Mouse (Mus musculus) hindbrain, embryonic 11.5 days (tissue): ENCODE results near the gene Phf23. TPM values are rescaled to one million over a fixed set of nuclear protein-coding genes. Genes with fewer than 3 reads are reported as not detected.
A peak's percentile ranks its signal among the peaks of the same experiment; 100 is the strongest.

ENCODE experiments used
- ATAC-seq: fragments of 200-750 bp; cut with Nextera tagmentation; 2 replicates; pipeline ENCODE4 v1.8.0; 2017; ENCODE audit warnings: mild to moderate bottlenecking, moderate TSS enrichment, moderate library complexity; ENCODE audit not compliant: low FRiP score
- DNase-seq: peaks from one replicate; pipeline ENCODE4 v3.0.0-alpha.2; 2015; ENCODE audit warnings: low spot score
- H3K27ac ChIP-seq: fragments of 300-500 bp; sonication (generic); 2 replicates; pipeline ENCODE4 v1.5.1; 2014; ENCODE audit warnings: mild to moderate bottlenecking, low read depth, low read length
- H3K27me3 ChIP-seq: fragments of 300-500 bp; sonication (generic); 2 replicates; pipeline ENCODE4 v1.6.1; 2014; ENCODE audit warnings: mild to moderate bottlenecking, low read length, moderate library complexity, mixed read lengths; ENCODE audit not compliant: control insufficient read depth, insufficient read depth
- H3K36me3 ChIP-seq: fragments of 300-500 bp; sonication (generic); 2 replicates; pipeline ENCODE4 v1.6.1; 2014; ENCODE audit warnings: mild to moderate bottlenecking, low read length, moderate library complexity, mixed read lengths; ENCODE audit not compliant: control insufficient read depth, insufficient read depth
- H3K4me1 ChIP-seq: fragments of 300-500 bp; sonication (generic); replicated peaks from 2 replicates; pipeline ENCODE4 v1.6.1; 2014; ENCODE audit warnings: low read length, mixed read lengths; ENCODE audit not compliant: control insufficient read depth, insufficient read depth
- H3K4me2 ChIP-seq: fragments of 300-500 bp; sonication (generic); replicated peaks from 2 replicates; pipeline ENCODE4 v1.6.1; 2014; ENCODE audit warnings: mild to moderate bottlenecking, low read depth, low read length
- H3K4me3 ChIP-seq: fragments of 300-500 bp; sonication (generic); 2 replicates; pipeline ENCODE4 v1.5.1; 2014; ENCODE audit warnings: low read depth, low read length
- H3K9ac ChIP-seq: fragments of 300-500 bp; sonication (generic); 2 replicates; pipeline ENCODE4 v1.6.1; 2014; ENCODE audit warnings: low read depth, low read length
- H3K9me3 ChIP-seq: fragments of 300-500 bp; sonication (generic); 2 replicates; pipeline ENCODE4 v1.6.1; 2016; ENCODE audit warnings: low read length; ENCODE audit not compliant: control insufficient read depth
- WGBS: fragments of 180-500 bp; shearing (Covaris S2); extraction: QIAGEN DNeasy Blood & Tissue Kit; methylation state at CpG from one replicate; pipeline ENCODE4 v1.1.7; 2014; 5-methylcytosine and 5-hydroxymethylcytosine counted together
- polyA plus RNA-seq: library from polyadenylated mRNA; unstranded; fragments of >200 nt; fragmentation: Nextera tagmentation; extraction: Ambion mirVana; gene quantifications from 2 replicates; pipeline ENCODE4 v1.2.1, GENCODE M21; 2014

Gene Phf23
- polyA plus RNA-seq, result 56.7 and 57.5 TPM in 2 replicates

- H3K27ac ChIP-seq, result peak within 1 kb of the TSS; percentile 96
- under 1% methylated on average over 35 of the region's 36 CpGs for whole genome bisulfite sequencing
Observed at GRCm38 (mm10) chr11:69995391-69995960, at the start of gene Phf23. Phf23 (plus strand) TSS chr11:69995777.

GRCm38 (mm10) chr11:69945997-69946891 is 49.3 kb upstream of the Phf23 start:
- peaks cover 6% of the 10 kb centered on the region; the same call in 1 of the 2 replicates for H3K4me1 ChIP-seq
- H3K27ac ChIP-seq, result no peak overlapping the region
- H3K4me3 ChIP-seq, result peak overlapping the region; percentile 1; the same call in 1 of the 2 replicates
- DNase-seq, result no peak
- no peaks in the 10 kb centered on the region for H3K9me3 ChIP-seq
- WGBS, result 87% methylated on average over 18 of the region's 18 CpGs
- ATAC-seq, result no peak
- peak overlapping the region; percentile 17; the same call in 1 of the 2 replicates for H3K4me2 ChIP-seq
- H3K36me3 ChIP-seq, result no peaks in the 10 kb centered on the region
- no peaks in the 10 kb centered on the region for H3K27me3 ChIP-seq
- H3K9ac ChIP-seq, result no peak overlapping the region

More at GRCm38 (mm10) chr11:69995391-69995960, at the start of gene Phf23:
- peak within 1 kb of the TSS; percentile 97 for H3K9ac ChIP-seq
- H3K4me3 ChIP-seq, result peak within 1 kb of the TSS; percentile 96
- peaks cover 11% of the 10 kb centered on the region for H3K36me3 ChIP-seq
- H3K4me1 ChIP-seq, result peaks cover 12% of the 10 kb centered on the region
- DNase-seq (peak; percentile 98), ATAC-seq (peak; percentile 81)
- no peaks in the 10 kb centered on the region for H3K9me3 ChIP-seq
- H3K27me3 ChIP-seq, result no peaks in the 10 kb centered on the region
- peak within 1 kb of the TSS; percentile 48 for H3K4me2 ChIP-seq

GRCm38 (mm10) chr11:69947337-69948065 is 48.1 kb upstream of the Phf23 start:
- Histone ChIP-seq H3K36me3 (no peaks in the 10 kb centered on the region), H3K9ac (peak overlapping the region; percentile 55), H3K27me3 (no peaks in the 10 kb centered on the region), H3K4me2 (peak overlapping the region; percentile 61), H3K9me3 (no peaks in the 10 kb centered on the region), H3K4me3 (peak overlapping the region; percentile 47), H3K27ac (0 out of 2 replicates have a peak overlapping the region, but pooled peaks have one; percentile 10), H3K4me1 (peaks cover 6% of the 10 kb centered on the region; the same call in 1 of the 2 replicates)
- DNase-seq (peak; percentile 49), ATAC-seq (peak; percentile 58)
- 2% methylated on average over 29 of the region's 29 CpGs for WGBS

GRCm38 (mm10) chr11:69948066-69948762 is 47.4 kb upstream of the Phf23 start, which contains the start of gene Slc2a4:
Slc2a4 (minus strand) TSS chr11:69948188.
- H3K9me3 ChIP-seq, result no peaks in the 10 kb centered on the region
- peak; percentile 95 for ATAC-seq
- under 1% methylated on average over 34 of the region's 34 CpGs for WGBS
- H3K4me3 ChIP-seq, result peak within 1 kb of the TSS; percentile 47
- H3K9ac ChIP-seq, result peak within 1 kb of the TSS; percentile 56
- H3K27me3 ChIP-seq, result no peaks in the 10 kb centered on the region
- peak; percentile 96 for DNase-seq
- no peaks in the 10 kb centered on the region for H3K36me3 ChIP-seq
- peaks cover 6% of the 10 kb centered on the region; the same call in 1 of the 2 replicates for H3K4me1 ChIP-seq
- peak within 1 kb of the TSS; percentile 61 for H3K4me2 ChIP-seq
- H3K27ac ChIP-seq, result peak within 1 kb of the TSS; percentile 75

GRCm38 (mm10) chr11:69948763-69949150 is 46.8 kb upstream of the Phf23 start:
- Histone ChIP-seq H3K9ac (peak overlapping the region; percentile 56), H3K27ac (peak overlapping the region; percentile 75), H3K4me3 (peak overlapping the region; percentile 47), H3K4me2 (peak overlapping the region; percentile 61), H3K36me3 (no peaks in the 10 kb centered on the region), H3K4me1 (peaks cover 6% of the 10 kb centered on the region; the same call in 1 of the 2 replicates), H3K27me3 (no peaks in the 10 kb centered on the region), H3K9me3 (no peaks in the 10 kb centered on the region)
- peak; percentile 95 for DNase-seq
- ATAC-seq, result peak; percentile 69
- 2% methylated on average over 14 of the region's 14 CpGs for WGBS

GRCm38 (mm10) chr11:69950807-69951459 is 44.6 kb upstream of the Phf23 start:
- H3K9ac ChIP-seq, result no peak overlapping the region
- no peaks in the 10 kb centered on the region for H3K36me3 ChIP-seq
- WGBS, result 46% methylated on average over 4 of the region's 4 CpGs
- no peak overlapping the region for H3K27ac ChIP-seq
- H3K4me3 ChIP-seq, result no peak overlapping the region
- H3K4me1 ChIP-seq, result peaks cover 6% of the 10 kb centered on the region; the same call in 1 of the 2 replicates
- no peaks in the 10 kb centered on the region for H3K27me3 ChIP-seq
- H3K4me2 ChIP-seq, result no peak overlapping the region
- DNase-seq (peak; percentile 42), ATAC-seq (no peak)
- H3K9me3 ChIP-seq, result no peaks in the 10 kb centered on the region

GRCm38 (mm10) chr11:69952274-69952673 is 43.3 kb upstream of the Phf23 start:
- WGBS, result 55% methylated on average over 1 of the region's 1 CpGs
- peaks cover 6% of the 10 kb centered on the region; the same call in 1 of the 2 replicates for H3K4me1 ChIP-seq
- H3K9ac ChIP-seq, result no peak overlapping the region
- ATAC-seq, result no peak
- no peaks in the 10 kb centered on the region for H3K27me3 ChIP-seq
- H3K36me3 ChIP-seq, result no peaks in the 10 kb centered on the region
- H3K4me3 ChIP-seq, result no peak overlapping the region
- DNase-seq, result no peak
- no peaks in the 10 kb centered on the region for H3K9me3 ChIP-seq
- no peak overlapping the region for H3K4me2 ChIP-seq
- no peak overlapping the region for H3K27ac ChIP-seq
